Mouse (Mus musculus): Measurements from ENCODE around the gene Prrg3. TPM values are rescaled to one million over a fixed set of nuclear protein-coding genes. Genes with fewer than 3 reads are reported as not detected.

Gene Prrg3
- polyA plus RNA-seq, 1 experiment from 2014 or later: 34.4 TPM

GRCm38 (mm10) chrX:71980443-71980842 lies 18.0 kb downstream of the Prrg3 start:
- Histone ChIP-seq H3K4me3 (ENCODE audit: low read length) (no peak overlapping the region), H3K9ac (ENCODE audit: low read length) (no peak overlapping the region), H3K4me1 (replicated peaks; ENCODE audit: control insufficient read depth, insufficient read depth, low read length) (peaks cover 3% of the 10 kb centered on the region; the same call in 1 of the 2 replicates), H3K9me3 (ENCODE audit: control insufficient read depth, low read length) (no peaks in the 10 kb centered on the region), H3K27me3 (ENCODE audit: control insufficient read depth, insufficient read depth, low read depth, low read length) (no peaks in the 10 kb centered on the region), H3K4me2 (ENCODE audit: low read depth, low read length) (no peak overlapping the region), H3K36me3 (ENCODE audit: control insufficient read depth, insufficient read depth, low read length) (no peaks in the 10 kb centered on the region), H3K27ac (ENCODE audit: low read length) (peak overlapping the region; percentile 47; the same call in 1 of the 2 replicates)
- WGBS: 39% methylated on average over 3 of the region's 3 CpGs
- ATAC-seq (ENCODE audit: low read depth): no peak

- Histone ChIP-seq H3K27ac (ENCODE audit: low read length) (no peak overlapping the region), H3K9me3 (ENCODE audit: control insufficient read depth, low read length) (no peaks in the 10 kb centered on the region), H3K4me1 (replicated peaks; ENCODE audit: control insufficient read depth, insufficient read depth, low read length) (peaks cover 3% of the 10 kb centered on the region; the same call in 1 of the 2 replicates), H3K4me2 (ENCODE audit: low read depth, low read length) (no peak overlapping the region), H3K27me3 (ENCODE audit: control insufficient read depth, insufficient read depth, low read depth, low read length) (no peaks in the 10 kb centered on the region), H3K36me3 (ENCODE audit: control insufficient read depth, insufficient read depth, low read length) (no peaks in the 10 kb centered on the region), H3K9ac (ENCODE audit: low read length) (no peak overlapping the region), H3K4me3 (ENCODE audit: low read length) (no peak overlapping the region)
- ATAC-seq (ENCODE audit: low read depth): peak; percentile 34; the same call in 1 of the 2 replicates
- 48% methylated on average over 2 of the region's 2 CpGs for WGBS
Measured at GRCm38 (mm10) chrX:71981322-71981721, 18.9 kb downstream of the Prrg3 start.

GRCm38 (mm10) chrX:71983205-71983604 lies 20.8 kb downstream of the Prrg3 start:
- 46% methylated on average over 2 of the region's 2 CpGs for WGBS
- no peak overlapping the region for H3K4me3 ChIP-seq (ENCODE audit: low read length)
- no peak overlapping the region for H3K4me2 ChIP-seq (ENCODE audit: low read depth, low read length)
- no peaks in the 10 kb centered on the region for H3K36me3 ChIP-seq (ENCODE audit: control insufficient read depth, insufficient read depth, low read length)
- ATAC-seq (ENCODE audit: low read depth): peak; percentile 35; the same call in 1 of the 2 replicates
- H3K27ac ChIP-seq (ENCODE audit: low read length): peak overlapping the region; percentile 36; the same call in 1 of the 2 replicates
- no peaks in the 10 kb centered on the region for H3K27me3 ChIP-seq (ENCODE audit: control insufficient read depth, insufficient read depth, low read depth, low read length)
- H3K4me1 ChIP-seq (replicated peaks; ENCODE audit: control insufficient read depth, insufficient read depth, low read length): peaks cover 3% of the 10 kb centered on the region; the same call in 1 of the 2 replicates
- H3K9me3 ChIP-seq (ENCODE audit: control insufficient read depth, low read length): no peaks in the 10 kb centered on the region
- no peak overlapping the region for H3K9ac ChIP-seq (ENCODE audit: low read length)

GRCm38 (mm10) chrX:71983775-71984174 lies 21.4 kb downstream of the Prrg3 start:
- peak; percentile 41; the same call in 1 of the 2 replicates for ATAC-seq (ENCODE audit: low read depth)
- H3K4me3 ChIP-seq (ENCODE audit: low read length): no peak overlapping the region
- 60% methylated on average over 1 of the region's 1 CpGs for WGBS
- no peak overlapping the region for H3K9ac ChIP-seq (ENCODE audit: low read length)
- H3K9me3 ChIP-seq (ENCODE audit: control insufficient read depth, low read length): no peaks in the 10 kb centered on the region
- no peak overlapping the region for H3K4me2 ChIP-seq (ENCODE audit: low read depth, low read length)
- peaks cover 3% of the 10 kb centered on the region; the same call in 1 of the 2 replicates for H3K4me1 ChIP-seq (replicated peaks; ENCODE audit: control insufficient read depth, insufficient read depth, low read length)
- H3K27ac ChIP-seq (ENCODE audit: low read length): no peak overlapping the region
- H3K36me3 ChIP-seq (ENCODE audit: control insufficient read depth, insufficient read depth, low read length): no peaks in the 10 kb centered on the region
- H3K27me3 ChIP-seq (ENCODE audit: control insufficient read depth, insufficient read depth, low read depth, low read length): no peaks in the 10 kb centered on the region

- WGBS: 71% methylated on average over 3 of the region's 3 CpGs
- H3K27me3 ChIP-seq (ENCODE audit: control insufficient read depth, insufficient read depth, low read depth, low read length): no peaks in the 10 kb centered on the region; the same call in 1 of the 2 replicates
- H3K9me3 ChIP-seq (ENCODE audit: control insufficient read depth, low read length): no peaks in the 10 kb centered on the region
- H3K4me2 ChIP-seq (ENCODE audit: low read depth, low read length): no peak within 1 kb of the TSS
- no peak within 1 kb of the TSS for H3K27ac ChIP-seq (ENCODE audit: low read length)
- H3K4me3 ChIP-seq (ENCODE audit: low read length): no peak within 1 kb of the TSS
- no peak within 1 kb of the TSS for H3K9ac ChIP-seq (ENCODE audit: low read length)
- no peak for ATAC-seq (ENCODE audit: low read depth)
- H3K36me3 ChIP-seq (ENCODE audit: control insufficient read depth, insufficient read depth, low read length): no peaks in the 10 kb centered on the region
- no peaks in the 10 kb centered on the region for H3K4me1 ChIP-seq (replicated peaks; ENCODE audit: control insufficient read depth, insufficient read depth, low read length)
Measured at GRCm38 (mm10) chrX:71991549-71991948, 29.1 kb downstream of the Prrg3 start, which contains the start of gene Cnga2. Gene Cnga2 (plus strand): TSS chrX:71991849.

- Histone ChIP-seq H3K9me3 (ENCODE audit: control insufficient read depth, low read length) (no peaks in the 10 kb centered on the region), H3K36me3 (ENCODE audit: control insufficient read depth, insufficient read depth, low read length) (no peaks in the 10 kb centered on the region), H3K4me2 (ENCODE audit: low read depth, low read length) (no peak overlapping the region), H3K4me1 (replicated peaks; ENCODE audit: control insufficient read depth, insufficient read depth, low read length) (no peaks in the 10 kb centered on the region), H3K9ac (ENCODE audit: low read length) (no peak overlapping the region), H3K27me3 (ENCODE audit: control insufficient read depth, insufficient read depth, low read depth, low read length) (no peaks in the 10 kb centered on the region), H3K27ac (ENCODE audit: low read length) (no peak overlapping the region), H3K4me3 (ENCODE audit: low read length) (no peak overlapping the region)
- ATAC-seq (ENCODE audit: low read depth): peak; percentile 34; the same call in 1 of the 2 replicates
- 21% methylated on average over 1 of the region's 1 CpGs for WGBS
Measured at GRCm38 (mm10) chrX:71995972-71996371, 33.5 kb downstream of the Prrg3 start.

- no peaks in the 10 kb centered on the region for H3K27me3 ChIP-seq (ENCODE audit: control insufficient read depth, insufficient read depth, low read depth, low read length)
- ATAC-seq (ENCODE audit: low read depth): peak; percentile 84
- H3K4me2 ChIP-seq (ENCODE audit: low read depth, low read length): no peak overlapping the region
- no peaks in the 10 kb centered on the region for H3K9me3 ChIP-seq (ENCODE audit: control insufficient read depth, low read length)
- H3K36me3 ChIP-seq (ENCODE audit: control insufficient read depth, insufficient read depth, low read length): no peaks in the 10 kb centered on the region
- peaks cover 4% of the 10 kb centered on the region; the same call in 1 of the 2 replicates for H3K4me1 ChIP-seq (replicated peaks; ENCODE audit: control insufficient read depth, insufficient read depth, low read length)
- H3K4me3 ChIP-seq (ENCODE audit: low read length): no peak overlapping the region
- H3K9ac ChIP-seq (ENCODE audit: low read length): no peak overlapping the region
- H3K27ac ChIP-seq (ENCODE audit: low read length): peak overlapping the region; percentile 45
Measured at GRCm38 (mm10) chrX:72009930-72010329, 47.5 kb downstream of the Prrg3 start.

- H3K36me3 ChIP-seq (ENCODE audit: control insufficient read depth, insufficient read depth, low read length): no peaks in the 10 kb centered on the region
- no peak overlapping the region for H3K4me2 ChIP-seq (ENCODE audit: low read depth, low read length)
- no peaks in the 10 kb centered on the region for H3K27me3 ChIP-seq (ENCODE audit: control insufficient read depth, insufficient read depth, low read depth, low read length)
- peak overlapping the region; percentile 69 for H3K27ac ChIP-seq (ENCODE audit: low read length)
- ATAC-seq (ENCODE audit: low read depth): peak; percentile 88
- H3K4me3 ChIP-seq (ENCODE audit: low read length): no peak overlapping the region
- H3K9me3 ChIP-seq (ENCODE audit: control insufficient read depth, low read length): no peaks in the 10 kb centered on the region
- H3K4me1 ChIP-seq (replicated peaks; ENCODE audit: control insufficient read depth, insufficient read depth, low read length): peaks cover 4% of the 10 kb centered on the region; the same call in 1 of the 2 replicates
- H3K9ac ChIP-seq (ENCODE audit: low read length): no peak overlapping the region
- 40% methylated on average over 9 of the region's 9 CpGs for WGBS
Measured at GRCm38 (mm10) chrX:72012236-72012635, 49.8 kb downstream of the Prrg3 start.

- 30% methylated on average over 3 of the region's 3 CpGs for WGBS
Measured at GRCm38 (mm10) chrX:72012804-72013203, 50.4 kb downstream of the Prrg3 start.

More at GRCm38 (mm10) chrX:72012804-72013203, 50.4 kb downstream of the Prrg3 start:
- peaks cover 4% of the 10 kb centered on the region; the same call in 1 of the 2 replicates for H3K4me1 ChIP-seq (replicated peaks; ENCODE audit: control insufficient read depth, insufficient read depth, low read length)
- H3K27me3 ChIP-seq (ENCODE audit: control insufficient read depth, insufficient read depth, low read depth, low read length): no peaks in the 10 kb centered on the region
- H3K4me3 ChIP-seq (ENCODE audit: low read length): no peak overlapping the region
- H3K27ac ChIP-seq (ENCODE audit: low read length): peak overlapping the region; percentile 69
- H3K9ac ChIP-seq (ENCODE audit: low read length): no peak overlapping the region
- H3K36me3 ChIP-seq (ENCODE audit: control insufficient read depth, insufficient read depth, low read length): no peaks in the 10 kb centered on the region
- peak; percentile 42; the same call in 1 of the 2 replicates for ATAC-seq (ENCODE audit: low read depth)
- no peak overlapping the region for H3K4me2 ChIP-seq (ENCODE audit: low read depth, low read length)
- H3K9me3 ChIP-seq (ENCODE audit: control insufficient read depth, low read length): no peaks in the 10 kb centered on the region

Data from lung, embryonic 16.5 days (tissue).